ENCODE assay signal across 27 mouse cellular contexts in genomic region chr3:153475461-153475860, GRCm38 (mm10).
DNase-seq lines count a peak whose midpoint lies in the region; ATAC-seq and TF ChIP-seq lines count a peak whose summit lies in the region.
"Had no signal": no experiment of that assay in that cellular context is flagged by ENCODE, and none has a peak within 500 bp of the region (broad histone marks: within the 10 kb centered on the region; RNA-seq: fewer than 3 reads in every experiment).

No protein-coding gene starts in this region.

- 95% methylated on average over 20 of the region's 20 CpGs for WGBS in midbrain, embryonic 11.5 days
- WGBS in midbrain, embryonic 10.5 days: 93% methylated on average over 20 of the region's 20 CpGs
- 93% methylated on average over 20 of the region's 20 CpGs for WGBS in intestine, embryonic 16.5 days

- H3K27ac ChIP-seq in midbrain, embryonic 11.5 days (ENCODE audit: low read depth, low read length): no peak overlapping the region
- no peak overlapping the region for H3K27ac ChIP-seq in midbrain, embryonic 10.5 days (replicated peaks)
- peak overlapping the region; percentile 75 for H3K27ac ChIP-seq in testis, adult 2 months (ENCODE audit: control insufficient read depth, insufficient read depth, low read depth, low read length)
- H3K27ac ChIP-seq in intestine, embryonic 16.5 days (ENCODE audit: low read length): no peak overlapping the region
- H3K27ac ChIP-seq: gastrocnemius, adult 2 months; heart, adult 2 months; heart, embryonic 13.5 days; hindbrain, embryonic 14.5 days; hindbrain, postnatal 0 days had no signal

- no peaks in the 10 kb centered on the region for H3K4me1 ChIP-seq in midbrain, embryonic 11.5 days (ENCODE audit: control insufficient read depth, insufficient read depth, low read length)
- H3K4me1 ChIP-seq in midbrain, embryonic 10.5 days: no peaks in the 10 kb centered on the region
- H3K4me1 ChIP-seq in testis, adult 2 months (ENCODE audit: control insufficient read depth, insufficient read depth, low read length): peaks cover 2% of the 10 kb centered on the region; the same call in 1 of the 2 replicates
- H3K4me1 ChIP-seq in intestine, embryonic 16.5 days (ENCODE audit: control insufficient read depth, insufficient read depth, low read length): no peaks in the 10 kb centered on the region

- peak; percentile 63 for DNase-seq in heart, adult 11 months
- DNase-seq in heart, adult 9 months (ENCODE audit: low spot score in 2 of 2): no peak
- peak; percentile 75 for DNase-seq in midbrain, embryonic 11.5 days (ENCODE audit: low spot score, missing footprints)
- no peak for DNase-seq in midbrain, embryonic 10.5 days (ENCODE audit: low spot score)
- no peak for DNase-seq in thymus, postnatal 14 days
- no peak for DNase-seq in cerebellum, postnatal 10 days
- DNase-seq: adrenal gland, adult 8-10 months; adrenal gland, postnatal 25 days; cerebellum, adult 11-12 months; cerebellum, adult 8-10 months; cerebellum, postnatal 14 days; forebrain, postnatal 0 days; gastrocnemius, adult 2 months; gastrocnemius, postnatal 14 days; heart, adult 2 months; heart, postnatal 14 days; heart, postnatal 4 days had no signal

- TF ChIP-seq CTCF in testis, adult 2 months (IDR thresholded peaks at IDR 0.05; ENCODE audit: control insufficient read depth, insufficient read depth, insufficient replicate concordance, low read depth, low read length): no peak

- ATAC-seq in midbrain, embryonic 11.5 days (ENCODE audit: low FRiP score): no peak
- ATAC-seq in intestine, embryonic 16.5 days: no peak
- ATAC-seq: activated CD4-positive, CD25-positive, alpha-beta regulatory T cell, adult 4 months; forebrain, embryonic 14.5 days; forebrain, postnatal 0 days; hindbrain, postnatal 0 days; inflammation-experienced regulatory T-cells, adult 6 months; Patski had no signal

- no peak overlapping the region for H3K4me3 ChIP-seq in midbrain, embryonic 11.5 days (ENCODE audit: low read depth, low read length)
- H3K4me3 ChIP-seq in midbrain, embryonic 10.5 days: no peak overlapping the region
- peak overlapping the region; percentile 88 for H3K4me3 ChIP-seq in testis, adult 2 months (ENCODE audit: control insufficient read depth, low read depth, low read length)
- no peak overlapping the region for H3K4me3 ChIP-seq in intestine, embryonic 16.5 days (ENCODE audit: low read length)
- H3K4me3 ChIP-seq: gastrocnemius, adult 2 months; heart, adult 2 months; heart, embryonic 13.5 days had no signal

- H3K36me3 ChIP-seq in midbrain, embryonic 11.5 days (ENCODE audit: control insufficient read depth, insufficient read depth, low read length): no peaks in the 10 kb centered on the region
- H3K36me3 ChIP-seq in midbrain, embryonic 10.5 days: no peaks in the 10 kb centered on the region
- H3K36me3 ChIP-seq in testis, adult 2 months (ENCODE audit: control insufficient read depth, insufficient read depth, low read length): no peaks in the 10 kb centered on the region
- H3K36me3 ChIP-seq in intestine, embryonic 16.5 days (ENCODE audit: control insufficient read depth, insufficient read depth, low read length): no peaks in the 10 kb centered on the region
- H3K36me3 ChIP-seq: heart, embryonic 13.5 days had no signal

- H3K4me2 ChIP-seq in midbrain, embryonic 11.5 days: no peak overlapping the region
- no peak overlapping the region for H3K4me2 ChIP-seq in intestine, embryonic 16.5 days (ENCODE audit: low read depth, low read length)
- H3K4me2 ChIP-seq: heart, embryonic 13.5 days; hindbrain, embryonic 14.5 days had no signal

- H3K27me3 ChIP-seq in midbrain, embryonic 11.5 days (ENCODE audit: control insufficient read depth, insufficient read depth, low read length): no peaks in the 10 kb centered on the region
- no peaks in the 10 kb centered on the region for H3K27me3 ChIP-seq in midbrain, embryonic 10.5 days (ENCODE audit: low read depth, poor library complexity, severe bottlenecking)
- H3K27me3 ChIP-seq in testis, adult 2 months (ENCODE audit: control insufficient read depth, insufficient read depth, low read length): no peaks in the 10 kb centered on the region
- H3K27me3 ChIP-seq in intestine, embryonic 16.5 days (replicated peaks; ENCODE audit: control insufficient read depth, insufficient read depth, low read length): no peaks in the 10 kb centered on the region
- H3K27me3 ChIP-seq: heart, embryonic 13.5 days; Patski had no signal

- H3K9me3 ChIP-seq in midbrain, embryonic 11.5 days (ENCODE audit: control insufficient read depth, low read length): no peaks in the 10 kb centered on the region
- H3K9me3 ChIP-seq in midbrain, embryonic 10.5 days (replicated peaks): no peaks in the 10 kb centered on the region
- no peaks in the 10 kb centered on the region for H3K9me3 ChIP-seq in intestine, embryonic 16.5 days (ENCODE audit: control insufficient read depth, low read length)
- H3K9me3 ChIP-seq: G1E; heart, embryonic 13.5 days had no signal

- no peak; the same call in 1 of the 2 replicates for TF ChIP-seq POLR2A in testis, adult 2 months (IDR thresholded peaks at IDR 0.05; ENCODE audit: control insufficient read depth, low read depth, low read length)

- H3K9ac ChIP-seq in midbrain, embryonic 11.5 days (ENCODE audit: low read length): no peak overlapping the region
- no peak overlapping the region for H3K9ac ChIP-seq in intestine, embryonic 16.5 days (ENCODE audit: low read depth, low read length)
- H3K9ac ChIP-seq: forebrain, postnatal 0 days; heart, embryonic 13.5 days; hindbrain, embryonic 14.5 days had no signal

Comparison
In these comparisons a context has a peak if more than half of its experiments do, and no peak if none do; other contexts are left out.
1. DNase-seq: peak in heart, adult 11 months (single experiment) and midbrain, embryonic 11.5 days (single experiment); none in heart, adult 9 months (0 of 2), midbrain, embryonic 10.5 days (single experiment), thymus, postnatal 14 days (single experiment) and cerebellum, postnatal 10 days (0 of 2).